Mouse (Mus musculus): Measurements from ENCODE around the gene Kndc1. TPM values are rescaled to one million over a fixed set of nuclear protein-coding genes. Genes with fewer than 3 reads are reported as not detected.

Kndc1 gene
- polyA plus RNA-seq, 1 experiment: not detected

DNA sequence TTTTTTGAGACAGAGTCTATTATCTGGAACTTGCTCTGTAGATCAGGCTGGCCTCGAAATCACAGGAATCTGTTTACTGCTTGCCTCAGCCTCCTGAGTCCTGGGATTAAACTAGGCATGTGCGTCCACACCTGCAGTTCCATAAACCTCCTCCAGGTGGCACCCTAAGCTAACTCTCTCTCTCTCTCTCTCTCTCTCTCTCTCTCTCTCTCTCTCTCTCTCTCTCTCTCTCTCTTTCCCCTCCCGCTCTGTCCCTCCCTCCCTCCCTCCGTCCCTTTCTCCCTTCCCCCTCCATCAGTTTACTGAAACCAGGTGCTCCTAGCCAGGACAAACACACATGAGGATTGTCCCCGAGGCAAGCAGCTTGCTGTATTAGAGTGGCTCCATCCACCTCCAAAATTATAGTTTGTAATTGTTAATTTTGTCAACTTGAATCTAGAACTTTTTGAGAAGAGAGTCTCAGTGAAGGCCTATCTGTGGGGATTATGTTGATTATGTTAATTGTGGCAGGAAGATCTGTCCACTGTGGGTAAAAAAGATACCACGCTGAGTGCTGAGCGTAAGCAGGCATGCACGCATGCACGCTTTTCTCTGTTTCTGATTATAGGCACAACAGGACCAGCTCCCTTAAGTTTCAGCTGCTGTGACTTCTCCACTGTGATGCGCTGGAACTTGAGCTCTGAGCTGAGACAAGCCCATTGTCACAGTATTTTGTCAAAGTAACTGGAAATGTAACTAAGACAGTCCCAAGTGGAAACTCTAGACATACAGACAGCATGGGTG is 75.0 kb downstream of the Kndc1 start:
- TF ChIP-seq CTCF (IDR thresholded peaks at IDR 0.05; ENCODE audit: insufficient read depth, low read depth, low read length): peak; percentile 47
- TF ChIP-seq POLR2A (IDR thresholded peaks at IDR 0.05; ENCODE audit: insufficient read depth, low read depth, low read length): no peak
- WGBS: 39% methylated on average over 10 of the region's 10 CpGs
- Histone ChIP-seq H3K4me1 (ENCODE audit: control insufficient read depth, insufficient read depth, low read length) (peaks cover 15% of the 10 kb centered on the region), H3K27ac (ENCODE audit: insufficient read depth, low read depth, low read length) (no peak overlapping the region), H3K4me3 (ENCODE audit: insufficient read depth, low read depth, low read length) (no peak overlapping the region)

- H3K4me1 ChIP-seq (ENCODE audit: control insufficient read depth, insufficient read depth, low read length): peaks cover 15% of the 10 kb centered on the region
- TF ChIP-seq POLR2A (IDR thresholded peaks at IDR 0.05; ENCODE audit: insufficient read depth, low read depth, low read length) (no peak), CTCF (IDR thresholded peaks at IDR 0.05; ENCODE audit: insufficient read depth, low read depth, low read length) (no peak)
- no peak overlapping the region for H3K27ac ChIP-seq (ENCODE audit: insufficient read depth, low read depth, low read length)
- H3K4me3 ChIP-seq (ENCODE audit: insufficient read depth, low read depth, low read length): no peak overlapping the region
- 90% methylated on average over 10 of the region's 10 CpGs for WGBS
Observed at GRCm38 (mm10) chr7:139970216-139970919, 75.9 kb downstream of the Kndc1 start.

DNA sequence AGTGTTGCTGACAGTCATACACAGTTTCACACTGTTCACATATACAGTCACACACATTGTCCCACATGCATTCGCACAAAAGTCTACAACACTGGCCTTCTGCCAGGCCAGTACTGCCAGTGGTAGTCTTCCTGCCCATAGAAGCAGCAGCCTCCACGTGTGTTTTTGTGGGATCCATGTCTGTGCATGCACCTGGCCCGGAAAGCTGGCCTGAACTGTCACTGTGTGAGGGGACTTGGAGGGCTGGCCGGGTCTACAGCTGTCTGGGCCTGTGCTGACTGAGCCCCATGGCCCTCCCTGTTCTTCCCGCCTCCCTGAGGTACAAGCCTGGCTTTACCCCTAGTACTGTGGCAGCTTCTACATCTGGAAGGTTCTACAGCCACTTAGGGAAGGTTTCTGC is 76.5 kb downstream of the Kndc1 start:
- Histone ChIP-seq H3K4me3 (ENCODE audit: insufficient read depth, low read depth, low read length) (no peak overlapping the region), H3K4me1 (ENCODE audit: control insufficient read depth, insufficient read depth, low read length) (peaks cover 15% of the 10 kb centered on the region), H3K27ac (ENCODE audit: insufficient read depth, low read depth, low read length) (no peak overlapping the region)
- WGBS: 72% methylated on average over 5 of the region's 5 CpGs
- TF ChIP-seq POLR2A (IDR thresholded peaks at IDR 0.05; ENCODE audit: insufficient read depth, low read depth, low read length) (no peak), CTCF (IDR thresholded peaks at IDR 0.05; ENCODE audit: insufficient read depth, low read depth, low read length) (no peak)

- H3K27ac ChIP-seq (ENCODE audit: insufficient read depth, low read depth, low read length): no peak overlapping the region
- H3K4me3 ChIP-seq (ENCODE audit: insufficient read depth, low read depth, low read length): no peak overlapping the region
- no peak for TF ChIP-seq CTCF (IDR thresholded peaks at IDR 0.05; ENCODE audit: insufficient read depth, low read depth, low read length)
- no peak for TF ChIP-seq POLR2A (IDR thresholded peaks at IDR 0.05; ENCODE audit: insufficient read depth, low read depth, low read length)
- WGBS: 36% methylated on average over 6 of the region's 6 CpGs
- H3K4me1 ChIP-seq (ENCODE audit: control insufficient read depth, insufficient read depth, low read length): peaks cover 15% of the 10 kb centered on the region
Observed at GRCm38 (mm10) chr7:139971436-139971835, 76.9 kb downstream of the Kndc1 start.

- Histone ChIP-seq H3K27ac (ENCODE audit: insufficient read depth, low read depth, low read length) (no peak overlapping the region), H3K4me3 (ENCODE audit: insufficient read depth, low read depth, low read length) (no peak overlapping the region), H3K4me1 (ENCODE audit: control insufficient read depth, insufficient read depth, low read length) (peaks cover 16% of the 10 kb centered on the region)
- TF ChIP-seq CTCF (IDR thresholded peaks at IDR 0.05; ENCODE audit: insufficient read depth, low read depth, low read length) (no peak), POLR2A (IDR thresholded peaks at IDR 0.05; ENCODE audit: insufficient read depth, low read depth, low read length) (no peak)
Observed at GRCm38 (mm10) chr7:139972923-139973331, 78.4 kb downstream of the Kndc1 start.

- Histone ChIP-seq H3K27ac (ENCODE audit: insufficient read depth, low read depth, low read length) (no peak overlapping the region), H3K4me1 (ENCODE audit: control insufficient read depth, insufficient read depth, low read length) (peaks cover 26% of the 10 kb centered on the region), H3K4me3 (ENCODE audit: insufficient read depth, low read depth, low read length) (no peak overlapping the region)
- WGBS: 83% methylated on average over 10 of the region's 10 CpGs
- TF ChIP-seq POLR2A (IDR thresholded peaks at IDR 0.05; ENCODE audit: insufficient read depth, low read depth, low read length) (no peak), CTCF (IDR thresholded peaks at IDR 0.05; ENCODE audit: insufficient read depth, low read depth, low read length) (no peak)
Observed at GRCm38 (mm10) chr7:139974307-139974706, 79.8 kb downstream of the Kndc1 start.

DNA sequence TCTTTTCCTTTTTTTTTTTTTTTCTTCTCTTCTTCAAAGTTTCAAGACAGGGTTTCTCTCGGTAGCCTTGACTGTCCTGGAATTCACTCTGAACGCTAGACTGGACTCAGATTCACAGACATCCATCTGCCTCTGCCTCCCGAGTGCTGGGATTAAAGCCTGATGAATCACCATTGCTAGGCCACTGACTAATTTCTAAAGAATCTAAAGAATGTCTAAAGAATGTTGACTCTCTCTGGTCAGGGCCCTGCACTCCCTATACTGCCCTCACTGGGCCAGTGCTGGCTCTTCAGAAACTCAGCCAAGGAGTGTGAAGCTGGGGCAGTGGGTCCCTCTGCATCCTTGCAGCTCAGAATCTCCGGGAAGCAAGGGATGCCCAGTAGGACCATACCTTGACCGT is 81.0 kb downstream of the Kndc1 start:
- TF ChIP-seq CTCF (IDR thresholded peaks at IDR 0.05; ENCODE audit: insufficient read depth, low read depth, low read length) (no peak), POLR2A (IDR thresholded peaks at IDR 0.05; ENCODE audit: insufficient read depth, low read depth, low read length) (no peak)
- WGBS: 67% methylated on average over 5 of the region's 5 CpGs
- Histone ChIP-seq H3K4me3 (ENCODE audit: insufficient read depth, low read depth, low read length) (no peak overlapping the region), H3K27ac (ENCODE audit: insufficient read depth, low read depth, low read length) (no peak overlapping the region), H3K4me1 (ENCODE audit: control insufficient read depth, insufficient read depth, low read length) (peaks cover 26% of the 10 kb centered on the region)

- TF ChIP-seq POLR2A (IDR thresholded peaks at IDR 0.05; ENCODE audit: insufficient read depth, low read depth, low read length): no peak
- TF ChIP-seq CTCF (IDR thresholded peaks at IDR 0.05; ENCODE audit: insufficient read depth, low read depth, low read length): no peak
- peak within 1 kb of the TSS; percentile 46 for H3K4me3 ChIP-seq (ENCODE audit: insufficient read depth, low read depth, low read length)
- 5% methylated on average over 32 of the region's 32 CpGs for WGBS
- H3K4me1 ChIP-seq (ENCODE audit: control insufficient read depth, insufficient read depth, low read length): peaks cover 14% of the 10 kb centered on the region
- no peak within 1 kb of the TSS for H3K27ac ChIP-seq (ENCODE audit: insufficient read depth, low read depth, low read length)
Observed at GRCm38 (mm10) chr7:139978278-139978892, 83.9 kb downstream of the Kndc1 start, which contains the start of gene 6430531B16Rik. Gene 6430531B16Rik, minus strand, starts transcription at chr7:139978755.

Data from olfactory bulb, adult 2 months (tissue).